Mouse (Mus musculus) E14TG2a.4 (cell line): ENCODE measurements at regions not wholly inside any gene's neighbourhood (a gene's known extent, or its start where the extent isn't known, plus 50 kb on each side); places are given as distances from the start of the nearest gene placed in this dataset.

Experiments used
- CTCF ChIP-seq: conservative IDR thresholded peaks from 2 replicates; pipeline ENCODE4 v1.5.1; 2014; ENCODE audit warnings: low read length
- NANOG ChIP-seq: IDR thresholded peaks from 2 replicates; pipeline ENCODE4 v1.6.1; 2014; ENCODE audit warnings: borderline replicate concordance, low read length, mixed read lengths

DNA sequence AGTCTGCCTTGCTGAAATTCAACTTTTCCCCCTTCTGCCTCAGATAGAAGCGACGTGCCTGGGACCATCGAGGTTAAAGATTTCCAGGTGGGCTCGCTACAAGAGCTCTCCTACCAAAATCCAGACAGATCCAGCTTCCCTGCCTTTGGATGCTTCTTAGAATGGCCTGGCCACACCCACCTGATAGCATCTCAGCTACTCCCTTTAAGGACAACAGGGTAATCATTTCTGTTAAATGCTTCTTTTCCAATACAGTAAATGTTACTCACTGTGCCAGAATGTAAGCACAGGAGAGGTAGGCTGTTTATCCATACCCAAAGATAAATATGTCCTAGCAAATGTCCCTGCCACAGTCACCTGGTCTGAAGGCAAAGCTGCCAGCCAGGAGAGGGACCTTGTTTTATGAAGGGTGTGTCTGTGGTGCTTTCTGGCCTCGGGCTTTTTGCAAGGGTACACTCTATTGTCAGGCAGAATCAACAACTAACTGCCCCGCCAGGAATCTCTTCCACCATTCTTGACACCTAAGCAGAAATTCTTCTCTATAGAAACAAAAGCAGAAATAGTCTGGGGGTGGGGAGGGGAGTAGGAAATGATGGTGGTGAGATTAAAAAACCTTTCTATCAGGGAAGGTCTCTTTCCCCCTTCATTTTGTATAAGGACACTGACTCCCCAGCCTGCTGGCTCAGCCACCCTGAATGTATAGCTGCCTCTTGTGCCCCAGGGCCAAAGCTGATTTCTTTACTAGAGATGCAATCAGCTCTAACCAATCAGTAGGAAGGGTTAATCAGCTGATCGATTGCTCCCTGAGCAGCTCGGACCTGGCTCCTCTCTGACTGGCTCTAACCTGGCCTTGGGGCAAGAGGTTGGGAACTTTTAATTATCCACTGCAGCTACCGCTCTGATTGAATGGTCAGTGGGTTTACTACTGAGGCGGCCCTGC is 88.8 kb downstream of the Tfap2a start:
- TF ChIP-seq CTCF (no peak), NANOG (peak; percentile 7; the same call in 1 of the 2 replicates)
